In genomic region chr11:70742117-70742516, GRCm38 (mm10) we compare ENCODE assay signal across 24 mouse cellular contexts. TPM values are rescaled to one million over a fixed set of nuclear protein-coding genes. Genes with fewer than 3 reads are reported as not detected.
"Had no signal": no experiment of that assay in that cellular context is flagged by ENCODE, and none has a peak within 500 bp of the region (broad histone marks: within the 10 kb centered on the region; RNA-seq: fewer than 3 reads in every experiment).

No protein-coding gene starts in this region.

- H3K4me1 ChIP-seq: kidney, embryonic 15.5 days; limb, embryonic 12.5 days; limb, embryonic 15.5 days; lung, embryonic 15.5 days; midbrain, embryonic 13.5 days had no signal

- H3K4me3 ChIP-seq: intestine, embryonic 15.5 days; kidney, embryonic 15.5 days; limb, embryonic 12.5 days; limb, embryonic 15.5 days; lung, embryonic 15.5 days; megakaryocyte, embryonic 14.5 days; midbrain, embryonic 10.5 days; midbrain, embryonic 13.5 days had no signal

- DNase-seq: kidney, adult 11 months; kidney, adult 8-10 months; kidney, postnatal 10 days; kidney, postnatal 36 days; left cerebral cortex, postnatal 4 days; lung, adult 18-20 months; lung, postnatal 10 days; lung, postnatal 36 days; right cerebral cortex, postnatal 25 days; thymus, adult 2 months; thymus, postnatal 14 days; thymus, postnatal 4 days had no signal

- H3K9ac ChIP-seq: intestine, embryonic 15.5 days; kidney, embryonic 15.5 days; limb, embryonic 12.5 days; limb, embryonic 15.5 days; liver, embryonic 14.5 days; lung, embryonic 15.5 days; midbrain, embryonic 13.5 days had no signal

- H3K4me2 ChIP-seq: intestine, embryonic 15.5 days; kidney, embryonic 15.5 days; limb, embryonic 12.5 days; limb, embryonic 15.5 days; lung, embryonic 15.5 days; midbrain, embryonic 13.5 days had no signal

- H3K27me3 ChIP-seq: intestine, embryonic 15.5 days; kidney, embryonic 15.5 days; limb, embryonic 12.5 days; limb, embryonic 15.5 days; lung, embryonic 15.5 days; midbrain, embryonic 13.5 days had no signal

- ATAC-seq: intestine, embryonic 15.5 days; midbrain, embryonic 13.5 days; midbrain, embryonic 16.5 days had no signal

- H3K36me3 ChIP-seq: intestine, embryonic 15.5 days; kidney, embryonic 15.5 days; limb, embryonic 12.5 days; limb, embryonic 15.5 days; lung, embryonic 15.5 days; midbrain, embryonic 10.5 days; midbrain, embryonic 13.5 days had no signal

- H3K27ac ChIP-seq: intestine, embryonic 15.5 days; kidney, embryonic 15.5 days; limb, embryonic 12.5 days; limb, embryonic 15.5 days; liver, embryonic 14.5 days; lung, embryonic 15.5 days; midbrain, embryonic 10.5 days; midbrain, embryonic 13.5 days; stomach, postnatal 0 days had no signal

- H3K9me3 ChIP-seq: intestine, embryonic 15.5 days; kidney, embryonic 15.5 days; limb, embryonic 12.5 days; limb, embryonic 15.5 days; lung, embryonic 15.5 days; midbrain, embryonic 10.5 days; midbrain, embryonic 13.5 days had no signal

RNA-seq across cellular contexts. Expression of gene Inca1, which starts 42.2 kb away (rescaled TPM):
- total RNA-seq: monocyte, adult 5-6 weeks had no signal
